Mouse (Mus musculus) natural killer cell, adult 2 months (primary cell): ENCODE measurements around the gene Dhx15.
"Not testable (repeated sequence)": the region's sequence is repeated elsewhere in the genome, so short reads cannot be mapped to it uniquely, and the experiment has no call there.

ENCODE experiments used
- DNase-seq, 2 experiments: peaks; one replicate each; pipeline ENCODE4 v3.0.0; 2022; ENCODE audit warnings: low spot score in 2 of 2

Gene Dhx15

GRCm38 (mm10) chr5:52190371-52191179 lies at the start of gene Dhx15:
Gene Dhx15, minus strand, starts transcription at chr5:52190514.
- peak; percentile 84 to 90 for DNase-seq

- no peak for DNase-seq
Observed at GRCm38 (mm10) chr5:52238877-52239276, 48.6 kb upstream of the Dhx15 start.

DNA sequence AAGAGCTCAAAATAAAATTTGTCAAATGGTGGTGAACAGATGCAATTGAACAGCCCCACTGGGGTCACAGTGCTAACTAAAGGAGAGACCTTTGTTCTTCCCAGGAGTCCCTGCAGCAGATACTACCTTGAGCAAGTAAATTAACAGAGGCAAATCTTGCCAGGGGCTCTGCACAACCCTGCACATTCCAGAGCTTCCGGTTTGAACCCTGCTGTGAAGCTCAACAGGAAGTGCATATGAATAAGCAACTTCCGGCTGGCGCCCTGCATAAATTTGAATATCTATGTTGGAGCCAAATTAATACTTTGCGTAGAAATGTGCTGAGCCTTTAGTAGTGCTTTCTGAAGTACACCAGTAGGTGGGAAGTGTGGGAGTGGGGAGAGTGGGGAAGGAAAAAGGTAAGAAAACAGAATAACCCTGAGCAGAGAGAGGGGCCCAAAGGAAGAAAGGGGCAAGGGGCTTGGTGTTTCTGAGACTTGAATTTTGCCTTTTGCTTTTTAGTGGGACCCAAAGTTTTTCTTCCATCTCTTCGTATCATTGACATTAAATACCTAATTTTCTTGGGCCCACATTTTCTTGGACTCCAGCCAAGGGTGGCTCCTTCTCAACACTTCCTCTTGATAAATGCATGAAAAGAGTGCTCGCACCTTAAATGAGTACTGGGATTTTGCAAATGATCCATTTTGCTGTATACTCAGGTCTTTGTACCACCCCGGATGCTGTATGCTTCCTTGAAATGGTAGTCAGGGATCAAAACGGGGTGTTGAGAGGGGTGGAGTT lies 47.8 kb upstream of the Dhx15 start:
- no peak for DNase-seq

DNA sequence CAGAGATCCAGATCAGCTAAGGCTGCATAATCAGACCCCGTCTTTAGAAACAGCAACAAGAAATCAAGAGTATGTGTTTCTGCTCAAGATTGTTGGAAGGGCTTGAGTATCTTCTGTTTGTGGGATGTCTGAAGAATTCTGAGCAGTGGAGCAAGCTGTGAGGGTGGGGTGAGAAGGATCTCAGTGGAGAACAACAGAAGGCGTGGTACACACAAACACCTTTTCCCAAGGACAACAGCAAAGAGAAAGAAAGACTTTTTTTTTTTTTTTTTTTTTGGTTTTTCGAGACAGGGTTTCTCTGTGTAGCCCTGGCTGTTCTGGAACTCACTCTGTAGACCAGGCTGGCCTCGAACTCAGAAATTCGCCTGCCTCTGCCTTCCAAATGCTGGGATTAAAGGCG lies 46.3 kb upstream of the Dhx15 start:
- DNase-seq, result not testable (repeated sequence)

DNA sequence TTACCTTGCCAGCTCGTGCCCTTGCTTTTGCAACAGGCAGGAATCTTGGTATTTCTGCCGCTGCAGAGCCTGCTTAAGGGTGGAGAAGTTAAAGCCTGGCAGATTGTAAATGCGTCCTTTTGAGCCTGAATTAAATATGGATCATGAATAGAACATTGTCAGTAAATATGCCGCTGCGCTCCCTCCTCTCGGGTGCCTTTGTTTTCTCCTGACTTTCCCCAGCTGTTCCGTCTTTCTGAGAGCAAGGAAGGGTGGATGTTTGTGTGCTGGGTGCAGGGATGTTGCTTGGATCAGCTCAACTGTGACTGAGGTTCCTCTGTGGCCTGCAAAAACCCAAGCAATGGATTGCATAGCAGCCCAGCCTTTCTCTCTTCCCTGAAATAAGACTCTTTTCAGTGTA lies 44.3 kb upstream of the Dhx15 start:
- DNase-seq, result no peak

DNA sequence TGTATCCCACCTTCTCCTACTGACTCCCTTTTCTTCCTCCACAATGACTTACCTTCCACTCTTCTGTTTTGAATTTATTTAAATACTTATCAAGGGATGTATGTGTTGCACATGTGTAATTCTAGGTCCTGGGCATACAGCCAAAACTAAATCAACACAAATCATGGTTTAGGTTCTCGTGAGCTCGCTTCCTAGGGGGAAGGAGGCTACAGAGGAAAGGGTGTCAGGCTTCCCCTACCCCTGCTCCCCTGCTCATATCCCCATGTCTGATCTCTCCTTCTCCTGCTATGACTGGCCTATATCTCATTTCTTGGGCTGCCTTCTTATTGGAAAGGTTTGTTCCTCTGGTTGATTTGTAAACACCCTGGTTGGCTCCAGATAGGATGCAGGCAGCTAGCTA lies 43.6 kb upstream of the Dhx15 start:
- DNase-seq, result no peak

GRCm38 (mm10) chr5:52232611-52233010 lies 42.3 kb upstream of the Dhx15 start:
- DNase-seq, result no peak

GRCm38 (mm10) chr5:52232199-52232598 lies 41.9 kb upstream of the Dhx15 start:
- no peak for DNase-seq

- DNase-seq, result no peak
Observed at GRCm38 (mm10) chr5:52230466-52230865, 40.2 kb upstream of the Dhx15 start.

DNA sequence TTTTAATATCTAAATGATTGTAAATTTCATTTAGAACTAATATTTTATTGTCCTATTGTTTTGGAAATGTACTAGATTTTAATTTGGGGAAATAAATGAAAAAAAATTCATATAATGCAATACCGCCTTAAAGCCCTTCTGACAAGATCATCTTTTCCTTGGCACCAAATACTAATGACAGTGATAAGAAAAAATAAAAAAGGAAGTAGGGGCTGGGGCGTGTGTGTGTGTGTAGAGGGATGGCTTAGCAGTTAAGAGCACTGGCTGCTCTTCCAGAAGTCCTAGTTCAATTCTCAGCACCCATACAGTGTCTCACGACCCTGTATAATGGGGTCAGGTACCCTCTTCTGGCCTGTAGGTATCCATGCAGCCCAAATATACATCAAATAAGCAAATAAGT lies 36.4 kb upstream of the Dhx15 start:
- DNase-seq, result no peak

DNA sequence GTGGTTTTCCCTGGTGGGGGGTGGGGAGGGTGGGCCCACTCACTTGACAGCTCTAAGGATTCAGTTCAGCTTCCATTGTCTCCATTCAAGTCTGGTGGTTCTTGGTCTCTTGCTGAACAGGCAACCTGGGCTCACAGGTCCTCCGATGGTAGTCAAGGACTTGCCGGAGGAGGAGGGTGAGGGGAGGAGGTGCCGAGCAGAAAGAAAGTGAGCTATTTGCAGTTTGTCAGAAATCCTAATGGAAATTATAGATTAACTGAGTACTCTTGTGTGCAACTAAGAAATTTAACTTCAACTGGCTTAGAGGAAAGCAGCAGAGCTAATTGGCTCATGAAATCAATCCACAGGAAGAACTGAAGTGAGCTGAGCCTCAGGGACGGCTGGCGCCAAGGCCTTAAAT lies 31.3 kb upstream of the Dhx15 start:
- no peak for DNase-seq

GRCm38 (mm10) chr5:52220013-52220804 lies 29.9 kb upstream of the Dhx15 start:
- DNase-seq, result no peak

- DNase-seq, result no peak
Observed at GRCm38 (mm10) chr5:52218238-52218637, 27.9 kb upstream of the Dhx15 start.

DNA sequence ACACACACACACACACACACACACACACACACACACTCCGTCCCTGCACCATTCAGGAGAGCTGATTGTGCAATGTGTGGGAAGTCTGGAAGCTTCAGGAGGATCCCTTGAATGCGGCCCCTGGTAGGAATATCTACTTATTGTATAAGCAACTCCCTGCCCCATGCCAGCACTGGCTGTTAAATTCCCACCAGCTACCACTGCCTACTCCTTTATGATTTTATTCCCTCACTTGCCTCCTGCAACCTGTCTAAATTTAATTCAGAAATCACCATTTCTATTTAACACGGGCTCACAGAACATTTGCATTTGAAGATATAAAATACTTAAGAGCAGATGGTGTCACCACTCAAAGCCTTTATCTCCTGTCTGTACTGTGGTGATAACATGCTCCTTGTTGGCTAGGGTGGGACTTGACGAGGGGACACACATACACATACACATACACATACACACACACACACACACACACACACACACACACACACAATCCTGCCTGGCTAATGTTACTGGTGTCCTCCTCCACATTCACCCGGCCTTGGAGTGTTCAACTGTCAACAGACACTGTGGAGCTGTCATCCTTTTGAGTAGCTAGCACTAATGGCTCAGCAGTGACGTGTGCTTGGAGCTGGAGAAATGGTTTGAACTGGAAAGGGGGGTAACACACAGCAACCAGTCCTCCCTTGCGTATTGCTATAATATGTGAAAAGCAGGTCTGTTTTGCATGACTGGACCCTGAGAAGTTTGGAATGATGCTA lies 23.0 kb upstream of the Dhx15 start:
- DNase-seq, result no peak

GRCm38 (mm10) chr5:52191180-52191468 lies 810 bp upstream of the Dhx15 start:
- no peak for DNase-seq

DNA sequence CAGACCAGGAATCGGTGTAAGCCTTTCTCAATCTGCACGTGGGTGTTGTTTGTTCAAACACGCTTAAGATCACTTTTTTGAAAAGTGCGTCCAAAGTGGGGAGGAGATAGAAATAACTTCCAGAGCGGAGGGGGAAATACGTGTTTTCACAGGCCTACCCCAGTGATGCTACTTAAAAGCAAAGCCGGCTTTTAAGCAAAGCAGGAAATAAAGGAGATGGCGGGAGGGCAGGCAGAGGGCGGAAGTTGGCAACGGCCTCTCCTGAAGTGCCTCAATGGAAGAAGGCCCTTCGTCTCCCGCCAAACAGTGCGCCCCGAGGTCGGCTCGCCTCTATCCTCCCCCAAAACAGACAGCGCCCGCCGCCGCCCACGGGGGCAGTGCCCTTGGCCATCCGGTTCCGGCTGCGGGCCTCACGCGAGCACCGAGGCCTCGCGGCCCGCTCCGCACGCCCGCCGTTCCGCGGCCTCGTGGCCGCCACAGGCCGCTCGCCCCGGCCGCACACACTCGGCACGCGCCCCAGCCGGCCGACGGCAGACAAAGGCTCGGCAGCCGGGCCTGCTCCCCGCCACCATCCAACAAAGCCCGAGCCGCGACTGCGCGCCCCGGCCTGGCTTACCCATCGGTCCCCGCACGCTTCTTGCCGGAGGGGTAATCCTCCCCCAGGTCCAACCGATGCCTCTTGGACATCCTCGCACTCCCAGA lies 499 bp downstream of the Dhx15 start:
- DNase-seq, result peak; percentile 70 to 73

DNA sequence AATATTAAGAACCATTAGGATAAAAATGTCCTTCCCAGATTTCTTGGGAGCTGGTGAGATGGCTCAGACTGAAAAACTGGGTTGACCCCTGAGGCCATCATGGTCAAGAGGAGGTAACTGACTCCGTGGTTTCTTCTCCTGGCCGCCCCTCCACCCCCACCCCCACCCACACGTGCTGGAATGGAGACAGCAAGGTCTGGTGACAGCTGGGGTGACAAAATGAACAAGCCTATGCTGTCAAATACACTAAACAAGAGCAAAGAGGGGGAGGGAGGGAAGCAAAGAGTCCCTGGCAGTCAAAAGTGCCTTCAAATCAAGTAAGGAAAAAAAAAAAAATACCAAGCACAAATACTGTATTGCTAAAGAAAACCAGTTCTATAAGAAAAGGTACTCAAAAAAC lies 2.1 kb downstream of the Dhx15 start:
- DNase-seq, result no peak

GRCm38 (mm10) chr5:52177326-52177725 lies 13.0 kb downstream of the Dhx15 start:
- DNase-seq, result no peak

GRCm38 (mm10) chr5:52168468-52168867 lies 21.8 kb downstream of the Dhx15 start:
- DNase-seq, result no peak

GRCm38 (mm10) chr5:52149138-52149537 lies 41.2 kb downstream of the Dhx15 start:
- peak in 1 of 2 experiments; percentile 9 for DNase-seq

DNA sequence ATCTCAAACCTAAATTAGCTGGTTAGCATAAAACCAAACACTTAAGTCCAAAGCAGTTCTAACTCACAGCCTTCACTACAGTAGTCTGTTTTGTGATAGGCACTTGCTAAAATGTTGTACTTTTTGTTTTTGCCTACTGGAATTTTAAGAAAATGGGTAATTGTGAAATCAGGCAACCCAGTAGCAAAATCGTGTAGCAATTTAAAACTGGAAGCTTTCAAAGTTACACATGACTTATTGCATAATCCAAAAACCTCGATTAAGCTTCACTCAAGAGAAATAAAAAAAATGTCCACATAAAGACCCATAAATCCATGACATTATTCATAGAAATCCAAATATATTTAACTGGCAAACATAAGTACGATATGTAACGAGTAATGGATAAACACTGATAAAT lies 43.2 kb downstream of the Dhx15 start:
- DNase-seq, result no peak
